18 mouse cellular contexts compared by ENCODE assay signal in the genomic region with DNA sequence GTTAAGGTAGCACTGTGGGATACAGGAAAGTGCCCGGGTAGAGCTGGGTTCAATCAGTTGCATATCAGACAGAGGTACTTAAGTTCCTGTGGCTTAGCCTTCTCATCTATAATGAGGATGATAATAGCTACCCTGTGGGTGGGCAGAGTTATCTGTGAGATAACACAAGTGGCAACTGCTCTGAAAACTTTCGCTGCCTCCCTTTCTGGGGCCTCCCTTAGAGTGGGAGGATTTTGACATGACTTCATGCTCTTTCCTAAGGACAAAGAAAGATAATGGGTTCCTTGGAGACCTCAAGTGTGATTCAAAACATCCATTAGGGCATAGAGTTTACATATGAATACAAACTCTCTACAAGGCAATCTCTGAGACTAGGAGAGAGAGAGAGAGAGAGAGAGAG. TPM values are rescaled to one million over a fixed set of nuclear protein-coding genes. Genes with fewer than 3 reads are reported as not detected.
DNase-seq lines count a peak whose midpoint lies in the region; ATAC-seq and TF ChIP-seq lines count a peak whose summit lies in the region.
"Had no signal": no experiment of that assay in that cellular context is flagged by ENCODE, and none has a peak within 500 bp of the region (broad histone marks: within the 10 kb centered on the region; RNA-seq: fewer than 3 reads in every experiment).

No protein-coding gene starts in this region.

- H3K36me3 ChIP-seq in forebrain, embryonic 13.5 days (ENCODE audit: poor library complexity, severe bottlenecking) = no peaks in the 10 kb centered on the region
- H3K36me3 ChIP-seq in forebrain, embryonic 14.5 days (ENCODE audit: control insufficient read depth, insufficient read depth, low read length) = peaks cover 1% of the 10 kb centered on the region; the same call in 1 of the 2 replicates
- peaks cover 11% of the 10 kb centered on the region for H3K36me3 ChIP-seq in hindbrain, embryonic 10.5 days
- H3K36me3 ChIP-seq in hindbrain, embryonic 11.5 days (ENCODE audit: control insufficient read depth, insufficient read depth, low read length) = no peaks in the 10 kb centered on the region
- peaks cover 0 to 24% of the 10 kb centered on the region in 2 experiments; a peak in 2 of 4 replicates for H3K36me3 ChIP-seq in MEL (ENCODE audit: control insufficient read depth in 1 of 2, insufficient read depth in 2 of 2, low read length in 2 of 2)
- H3K36me3 ChIP-seq in heart, postnatal 0 days (replicated peaks; ENCODE audit: control insufficient read depth, insufficient read depth, low read length) = peaks cover 13% of the 10 kb centered on the region

- no peak for TF ChIP-seq RAD21 in MEL (IDR thresholded peaks at IDR 0.05; ENCODE audit: low read depth, low read length)

- peaks cover 36% of the 10 kb centered on the region for H3K4me1 ChIP-seq in forebrain, embryonic 13.5 days
- peaks cover 13% of the 10 kb centered on the region for H3K4me1 ChIP-seq in forebrain, embryonic 14.5 days (ENCODE audit: control insufficient read depth, insufficient read depth, low read length)
- peaks cover 50% of the 10 kb centered on the region for H3K4me1 ChIP-seq in hindbrain, embryonic 10.5 days (replicated peaks)
- peaks cover 4% of the 10 kb centered on the region; the same call in 1 of the 2 replicates for H3K4me1 ChIP-seq in hindbrain, embryonic 11.5 days (replicated peaks; ENCODE audit: control insufficient read depth, insufficient read depth, low read length)
- peaks cover 3 to 22% of the 10 kb centered on the region in 2 experiments for H3K4me1 ChIP-seq in MEL (ENCODE audit: control insufficient read depth in 1 of 2, insufficient read depth in 2 of 2, low read length in 2 of 2)
- peaks cover 43% of the 10 kb centered on the region for H3K4me1 ChIP-seq in heart, postnatal 0 days (ENCODE audit: control insufficient read depth, insufficient read depth)

- no peak for ATAC-seq in forebrain, embryonic 13.5 days
- ATAC-seq in forebrain, embryonic 14.5 days = no peak
- no peak for ATAC-seq in hindbrain, embryonic 11.5 days (ENCODE audit: low FRiP score)
- ATAC-seq in heart, postnatal 0 days (ENCODE audit: insufficient read depth, low read depth) = no peak
- ATAC-seq: forebrain, postnatal 0 days had no signal

- H3K4me2 ChIP-seq in forebrain, embryonic 13.5 days = no peak overlapping the region
- no peak overlapping the region for H3K4me2 ChIP-seq in forebrain, embryonic 14.5 days (ENCODE audit: low read length)
- no peak overlapping the region for H3K4me2 ChIP-seq in hindbrain, embryonic 11.5 days (replicated peaks; ENCODE audit: low read depth, low read length)
- no peak overlapping the region for H3K4me2 ChIP-seq in heart, postnatal 0 days (ENCODE audit: low read depth, low read length)
- H3K4me2 ChIP-seq: hindbrain, embryonic 14.5 days had no signal

- DNase-seq in forebrain, embryonic 14.5 days (ENCODE audit: low spot score) = no peak
- no peak for DNase-seq in hindbrain, embryonic 10.5 days (ENCODE audit: low spot score)
- DNase-seq in hindbrain, embryonic 11.5 days (ENCODE audit: low spot score) = no peak
- DNase-seq in MEL (ENCODE audit: low read depth, low spot score) = peak; percentile 83
- DNase-seq in heart, postnatal 0 days (ENCODE audit: low spot score) = peak; percentile 66
- DNase-seq in right cerebral cortex, postnatal 36 days (ENCODE audit: low spot score in 2 of 2) = no peak
- DNase-seq in ovary, postnatal 10 days (ENCODE audit: low spot score) = no peak
- DNase-seq: adrenal gland, adult 8-10 months; cerebellum, adult 9-11 months; forebrain, postnatal 0 days; gastrocnemius, postnatal 10 days; kidney, adult 11 months; kidney, postnatal 25 days; lung, postnatal 14 days; thymus, postnatal 25 days had no signal

- no peak for TF ChIP-seq CTCF in MEL (IDR thresholded peaks at IDR 0.05 in 2 of 3, conservative IDR thresholded peaks at IDR 0.05 in 1 of 3; ENCODE audit: control insufficient read depth in 1 of 3, insufficient read depth in 1 of 3, low read depth in 2 of 3, low read length in 3 of 3, poor library complexity in 1 of 3, severe bottlenecking in 1 of 3)
- no peak for TF ChIP-seq CTCF in heart, postnatal 0 days (IDR thresholded peaks at IDR 0.05; ENCODE audit: low read depth)

- H3K79me2 ChIP-seq in MEL (ENCODE audit: control insufficient read depth, insufficient read depth, low read length, poor library complexity) = peaks cover 15% of the 10 kb centered on the region

- no peaks in the 10 kb centered on the region for H3K27me3 ChIP-seq in forebrain, embryonic 13.5 days
- no peaks in the 10 kb centered on the region for H3K27me3 ChIP-seq in forebrain, embryonic 14.5 days (replicated peaks; ENCODE audit: control insufficient read depth, insufficient read depth, low read length)
- H3K27me3 ChIP-seq in hindbrain, embryonic 10.5 days (ENCODE audit: insufficient read depth, poor library complexity, severe bottlenecking) = peaks cover 7% of the 10 kb centered on the region; the same call in 1 of the 2 replicates
- H3K27me3 ChIP-seq in hindbrain, embryonic 11.5 days (ENCODE audit: control insufficient read depth, insufficient read depth, low read length) = no peaks in the 10 kb centered on the region
- no peaks in the 10 kb centered on the region for H3K27me3 ChIP-seq in MEL (ENCODE audit: control insufficient read depth in 1 of 2, insufficient read depth in 2 of 2, low read length in 2 of 2)
- H3K27me3 ChIP-seq in heart, postnatal 0 days (ENCODE audit: control insufficient read depth, insufficient read depth, low read length) = no peaks in the 10 kb centered on the region

- TF ChIP-seq POLR2A in MEL (IDR thresholded peaks at IDR 0.05; ENCODE audit: control insufficient read depth in 1 of 2, insufficient read depth in 1 of 2, low read depth in 1 of 2, low read length in 2 of 2, poor library complexity in 1 of 2) = no peak

- peak; percentile 93 for TF ChIP-seq EP300 in MEL (IDR thresholded peaks at IDR 0.05; ENCODE audit: low read depth in 1 of 2, low read length in 2 of 2)
- TF ChIP-seq EP300 in heart, postnatal 0 days (IDR thresholded peaks at IDR 0.05; ENCODE audit: low read depth) = no peak

- no peak overlapping the region for H3K4me3 ChIP-seq in forebrain, embryonic 13.5 days
- H3K4me3 ChIP-seq in forebrain, embryonic 14.5 days (ENCODE audit: low read depth, low read length) = no peak overlapping the region
- H3K4me3 ChIP-seq in hindbrain, embryonic 10.5 days = peak overlapping the region; percentile 11; the same call in 1 of the 2 replicates
- no peak overlapping the region for H3K4me3 ChIP-seq in hindbrain, embryonic 11.5 days (ENCODE audit: low read depth, low read length)
- H3K4me3 ChIP-seq in MEL (ENCODE audit: control insufficient read depth in 1 of 2, insufficient read depth in 1 of 2, low read depth in 2 of 2, low read length in 2 of 2) = no peak overlapping the region
- no peak overlapping the region for H3K4me3 ChIP-seq in heart, postnatal 0 days (ENCODE audit: low read depth, low read length)
- H3K4me3 ChIP-seq: myocyte had no signal

- 7% methylated on average over 2 of the region's 2 CpGs for WGBS in forebrain, embryonic 13.5 days
- WGBS in forebrain, embryonic 14.5 days = 2% methylated on average over 2 of the region's 2 CpGs
- WGBS in hindbrain, embryonic 10.5 days = 6% methylated on average over 2 of the region's 2 CpGs
- WGBS in hindbrain, embryonic 11.5 days = 7% methylated on average over 2 of the region's 2 CpGs
- 5% methylated on average over 2 of the region's 2 CpGs for WGBS in heart, postnatal 0 days

- no peaks in the 10 kb centered on the region for H3K9me3 ChIP-seq in forebrain, embryonic 13.5 days (replicated peaks)
- no peaks in the 10 kb centered on the region for H3K9me3 ChIP-seq in forebrain, embryonic 14.5 days (replicated peaks; ENCODE audit: control insufficient read depth, low read length)
- H3K9me3 ChIP-seq in hindbrain, embryonic 10.5 days = no peaks in the 10 kb centered on the region
- H3K9me3 ChIP-seq in hindbrain, embryonic 11.5 days (ENCODE audit: control insufficient read depth, low read length) = no peaks in the 10 kb centered on the region
- no peaks in the 10 kb centered on the region for H3K9me3 ChIP-seq in MEL (replicated peaks; ENCODE audit: insufficient read depth, low read length)
- no peaks in the 10 kb centered on the region for H3K9me3 ChIP-seq in heart, postnatal 0 days (replicated peaks; ENCODE audit: control insufficient read depth, low read length)

- no peak overlapping the region for H3K27ac ChIP-seq in forebrain, embryonic 13.5 days
- no peak overlapping the region for H3K27ac ChIP-seq in forebrain, embryonic 14.5 days (ENCODE audit: low read depth, low read length)
- peak overlapping the region; percentile 69 for H3K27ac ChIP-seq in hindbrain, embryonic 10.5 days
- no peak overlapping the region for H3K27ac ChIP-seq in hindbrain, embryonic 11.5 days (ENCODE audit: low read depth, low read length)
- H3K27ac ChIP-seq in MEL (ENCODE audit: control insufficient read depth, low read depth, low read length) = peak overlapping the region; percentile 36
- peak overlapping the region; percentile 95 for H3K27ac ChIP-seq in heart, postnatal 0 days (ENCODE audit: low read depth)
- H3K27ac ChIP-seq: hindbrain, embryonic 14.5 days had no signal

- peak overlapping the region; percentile 8; the same call in 1 of the 2 replicates for H3K9ac ChIP-seq in forebrain, embryonic 13.5 days
- H3K9ac ChIP-seq in forebrain, embryonic 14.5 days (ENCODE audit: low read length) = no peak overlapping the region
- H3K9ac ChIP-seq in hindbrain, embryonic 11.5 days (ENCODE audit: low read depth, low read length) = no peak overlapping the region
- H3K9ac ChIP-seq in MEL (ENCODE audit: control insufficient read depth, low read depth, low read length, poor library complexity, severe bottlenecking) = no peak overlapping the region
- no peak overlapping the region for H3K9ac ChIP-seq in heart, postnatal 0 days (replicated peaks; ENCODE audit: low read depth, low read length)
- H3K9ac ChIP-seq: forebrain, postnatal 0 days; hindbrain, embryonic 14.5 days had no signal

TF ChIP-seq in MEL, 35 proteins besides CTCF, POLR2A, EP300 and RAD21 (continues in another document):
- TF ChIP-seq MAFK (IDR thresholded peaks at IDR 0.05; ENCODE audit: borderline replicate concordance, low read depth, low read length) (peak; percentile 16; the same call in 1 of the 2 replicates), MYC (IDR thresholded peaks at IDR 0.05; ENCODE audit: low read depth, low read length) (no peak), E2F4 (IDR thresholded peaks at IDR 0.05; ENCODE audit: borderline replicate concordance, low read depth, low read length) (no peak)

RNA-seq across cellular contexts. Expression of gene Mrps23, which starts 2.1 kb away (rescaled TPM):
- 70.4 and 70.9 TPM in 2 replicates for polyA plus RNA-seq in forebrain, embryonic 13.5 days (2015; fragmentation: Nextera tagmentation; extraction: Ambion mirVana)
- 75.5 and 80.8 TPM in 2 replicates for polyA plus RNA-seq in forebrain, embryonic 14.5 days (2014; fragmentation: Nextera tagmentation; extraction: Ambion mirVana)
- 72.2 and 74.1 TPM in 2 replicates for polyA plus RNA-seq in hindbrain, embryonic 10.5 days (2016; fragmentation: Nextera tagmentation; extraction: Ambion mirVana)
- 83.2 and 84.5 TPM in 2 replicates for polyA plus RNA-seq in hindbrain, embryonic 11.5 days (2014; fragmentation: Nextera tagmentation; extraction: Ambion mirVana)
- total RNA-seq in MEL (2012; rRNA removed) = 362 and 381 TPM in 2 replicates
- polyA plus RNA-seq in MEL (2012; ENCODE audit: insufficient read depth in 1 of 2, insufficient read length in 2 of 2, low read depth in 1 of 2, low replicate concordance in 2 of 2, missing spikeins in 1 of 2) = 100 to 1,000 TPM in 1 of 2 experiments, not detected in 1; 190 TPM
- total RNA-seq in heart, postnatal 0 days (2014; rRNA removed; ENCODE audit: low replicate concordance) = 77.6 and 240 TPM in 2 replicates
- 156 TPM in 2 replicates for polyA plus RNA-seq in heart, postnatal 0 days (2015; fragmentation: Nextera tagmentation; extraction: Ambion mirVana)

Comparison
In these comparisons a context has a peak if more than half of its experiments do, and no peak if none do; other contexts are left out.
1. H3K27ac ChIP-seq: peak in hindbrain, embryonic 10.5 days (single experiment), MEL (single experiment) and heart, postnatal 0 days (single experiment); none in forebrain, embryonic 13.5 days (single experiment), forebrain, embryonic 14.5 days (single experiment) and hindbrain, embryonic 11.5 days (single experiment).
2. DNase-seq: peak in MEL (single experiment) and heart, postnatal 0 days (single experiment); none in forebrain, embryonic 14.5 days (single experiment), hindbrain, embryonic 10.5 days (single experiment), hindbrain, embryonic 11.5 days (single experiment), right cerebral cortex, postnatal 36 days (0 of 2) and ovary, postnatal 10 days (single experiment).